Mouse (Mus musculus): ENCODE measurements around the gene Ppard.

Ppard gene

DNA sequence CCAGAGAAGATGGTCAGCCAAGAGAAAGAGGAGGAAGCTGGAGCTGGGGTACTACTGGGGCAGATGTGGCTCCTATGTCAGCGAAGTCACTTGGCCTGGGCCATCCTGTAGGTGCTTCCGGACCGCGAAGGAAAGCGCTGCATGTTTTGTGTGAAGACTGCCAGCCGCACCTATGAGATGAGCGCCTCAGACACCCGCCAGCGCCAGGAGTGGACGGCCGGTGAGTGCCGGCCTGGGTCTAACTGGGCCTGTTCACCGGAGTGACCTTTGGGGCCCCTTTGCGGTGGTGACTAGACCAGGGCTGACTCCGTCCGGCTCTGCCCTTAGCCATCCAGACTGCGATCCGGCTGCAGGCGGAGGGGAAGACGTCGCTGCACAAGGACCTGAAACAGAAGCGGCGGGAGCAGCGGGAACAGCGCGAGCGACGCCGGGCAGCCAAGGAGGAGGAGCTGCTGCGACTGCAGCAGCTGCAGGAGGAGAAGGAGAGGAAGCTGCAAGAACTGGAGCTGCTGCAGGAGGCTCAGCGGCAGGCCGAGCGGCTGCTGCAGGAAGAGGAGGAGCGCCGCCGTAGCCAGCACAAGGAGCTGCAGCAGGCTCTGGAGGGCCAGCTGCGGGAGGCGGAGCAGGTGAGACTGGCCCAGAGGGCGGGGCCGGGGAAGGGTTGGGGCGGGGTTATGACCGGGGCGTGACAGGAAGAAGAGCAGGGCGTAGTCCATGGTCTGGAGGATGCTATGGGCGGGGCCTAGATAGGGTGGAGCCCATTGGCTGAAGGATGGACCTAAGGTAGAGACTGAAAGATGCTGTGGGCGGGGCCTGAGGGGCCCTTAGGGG lies 8.7 kb upstream of the Ppard start:
- peak; percentile 74 for DNase-seq (ENCODE audit: low read depth, low spot score)

DNA sequence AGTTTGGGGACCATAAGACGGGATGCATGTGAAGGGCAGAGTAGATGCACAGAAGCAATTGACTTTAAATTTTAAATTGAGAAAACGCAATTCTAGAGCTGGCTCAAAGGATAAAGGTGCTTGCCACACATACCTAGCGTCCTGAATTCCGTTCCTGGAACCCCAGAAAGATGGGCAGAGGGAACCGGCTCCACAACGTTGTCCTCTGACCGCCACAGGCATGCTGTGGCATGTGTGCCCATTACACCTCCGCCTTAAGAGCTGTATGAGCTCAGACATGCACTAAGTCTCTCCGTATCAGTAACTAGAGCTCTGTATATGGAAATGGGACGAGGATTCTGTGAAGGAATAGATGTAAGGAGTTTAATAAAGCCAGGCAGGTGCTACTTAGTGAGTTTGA lies 7.9 kb upstream of the Ppard start:
- DNase-seq (ENCODE audit: low read depth, low spot score) = no peak

DNA sequence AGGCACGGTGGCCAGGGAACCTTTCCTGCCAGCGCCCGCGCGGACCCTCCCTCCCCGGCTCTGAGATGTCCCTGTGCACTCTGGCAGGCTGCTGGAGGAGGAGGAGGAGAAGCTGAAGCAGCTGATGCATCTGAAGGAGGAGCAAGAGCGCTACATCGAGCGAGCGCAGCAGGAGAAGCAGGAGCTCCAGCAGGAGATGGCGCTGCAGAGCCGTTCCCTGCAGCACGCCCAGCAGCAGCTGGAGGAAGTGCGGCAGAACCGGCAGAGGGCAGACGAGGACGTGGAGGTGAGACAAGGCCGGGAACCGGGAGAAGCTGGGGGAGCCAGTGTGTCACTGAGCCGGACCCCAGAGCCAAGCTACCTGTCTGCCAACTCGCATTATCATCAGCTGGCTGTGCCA lies 6.5 kb upstream of the Ppard start:
- peak; percentile 86 for DNase-seq (ENCODE audit: low read depth, low spot score)

DNA sequence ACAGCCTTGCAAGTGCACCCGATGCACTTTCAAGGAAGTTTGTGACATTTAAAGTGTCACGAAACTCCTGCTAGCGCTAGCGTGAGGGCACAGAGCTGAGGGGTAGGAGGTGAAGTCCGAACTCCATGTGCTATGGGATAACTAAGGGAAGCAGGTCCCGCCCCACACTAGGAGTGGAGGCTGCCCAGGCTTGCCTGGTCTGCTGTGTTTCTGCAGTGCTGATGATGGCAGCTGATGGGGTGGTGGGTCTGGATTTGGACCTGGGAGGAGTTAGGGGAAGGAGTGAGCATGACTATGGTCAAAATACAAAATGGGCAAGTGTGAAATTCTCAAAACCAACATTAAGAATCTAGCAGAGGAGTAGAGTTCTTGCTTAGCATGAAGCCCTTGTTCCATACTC lies 2.0 kb upstream of the Ppard start:
- no peak for DNase-seq (ENCODE audit: low read depth, low spot score)

DNA sequence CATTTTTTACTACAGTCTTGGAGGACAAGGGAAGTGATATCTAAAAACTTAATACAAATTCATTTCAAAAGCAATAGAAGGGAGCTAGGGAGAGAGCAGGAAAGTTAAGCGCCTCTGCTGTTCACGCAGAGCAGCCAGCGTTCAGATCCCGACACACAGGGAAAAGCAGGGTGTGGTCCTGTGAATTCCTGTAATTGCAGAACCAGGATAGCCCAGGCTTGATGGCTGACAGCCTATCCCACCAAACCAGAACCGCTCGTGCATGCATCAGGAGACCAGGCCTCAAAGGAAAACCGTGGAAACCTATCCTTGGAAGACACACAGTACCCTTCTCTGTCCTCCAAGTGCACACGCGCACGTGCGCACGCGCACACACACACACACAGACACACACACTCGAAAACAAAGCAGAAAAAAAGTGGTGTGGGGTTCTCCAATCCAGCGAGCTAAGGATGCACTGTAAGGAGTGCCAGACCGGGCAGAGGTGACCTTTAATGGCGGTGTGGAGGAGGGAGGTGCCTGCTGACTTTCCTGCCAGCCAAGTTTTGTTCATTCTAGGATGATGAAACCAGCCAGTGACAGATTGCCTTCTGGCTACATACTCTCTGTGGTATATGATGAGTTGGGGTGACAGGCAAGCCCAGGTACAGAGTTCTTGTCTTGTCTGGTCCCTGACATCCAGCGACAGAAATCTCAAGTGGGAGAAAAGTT lies 1.3 kb upstream of the Ppard start:
- DNase-seq (ENCODE audit: low read depth, low spot score) = no peak

DNA sequence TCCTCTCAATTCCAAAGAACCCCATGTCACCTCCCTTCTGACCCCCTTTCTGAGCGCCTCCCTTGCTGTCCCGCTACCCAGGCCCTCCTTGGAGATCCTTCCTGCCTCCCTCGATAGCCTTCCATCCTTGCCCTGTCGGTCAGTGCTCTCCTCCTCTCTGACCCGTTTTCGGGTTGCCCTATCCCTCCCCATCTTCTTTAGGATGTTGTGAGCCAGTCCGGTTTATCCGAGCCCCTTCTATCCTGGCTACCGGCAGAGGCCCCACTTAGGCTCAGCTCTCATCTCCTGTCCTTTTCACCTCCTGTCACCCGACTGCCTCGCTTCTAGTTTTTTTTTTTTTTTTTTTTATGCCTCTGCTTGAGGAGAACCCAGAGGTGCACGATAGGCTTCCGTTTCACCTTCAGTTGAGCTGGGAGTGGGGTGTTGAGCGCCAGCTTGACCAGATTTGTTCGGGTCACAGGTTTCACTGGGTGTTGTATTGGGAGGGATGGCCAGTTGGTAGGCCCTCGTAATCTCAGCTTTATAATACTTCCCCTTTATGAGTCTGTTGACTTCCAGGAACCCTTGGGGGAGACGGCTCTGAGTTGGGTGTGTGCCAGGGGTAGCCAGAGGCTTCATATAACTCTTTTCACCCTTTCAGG lies 711 bp downstream of the Ppard start:
- no peak for DNase-seq (ENCODE audit: low read depth, low spot score)

DNA sequence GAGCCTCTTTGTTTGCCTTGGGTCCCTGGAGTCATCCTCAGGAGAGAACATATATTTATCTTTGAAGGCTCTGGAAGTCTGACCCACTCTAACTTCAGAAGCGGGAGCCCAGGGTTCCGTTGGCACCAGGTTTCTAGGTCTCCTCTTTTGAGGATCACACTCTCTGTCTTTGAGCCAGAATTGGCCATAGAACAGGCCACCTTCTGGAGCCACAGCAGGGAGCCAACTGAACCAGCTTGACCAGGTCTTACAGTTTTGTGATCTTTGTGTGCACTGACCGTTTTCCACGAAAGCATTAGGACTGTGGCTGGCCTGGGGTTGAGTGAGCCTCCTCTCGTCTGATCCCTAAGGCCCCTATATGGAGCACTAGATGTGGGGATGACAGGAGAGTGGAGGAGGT lies 2.1 kb downstream of the Ppard start:
- DNase-seq (ENCODE audit: low read depth, low spot score) = no peak

DNA sequence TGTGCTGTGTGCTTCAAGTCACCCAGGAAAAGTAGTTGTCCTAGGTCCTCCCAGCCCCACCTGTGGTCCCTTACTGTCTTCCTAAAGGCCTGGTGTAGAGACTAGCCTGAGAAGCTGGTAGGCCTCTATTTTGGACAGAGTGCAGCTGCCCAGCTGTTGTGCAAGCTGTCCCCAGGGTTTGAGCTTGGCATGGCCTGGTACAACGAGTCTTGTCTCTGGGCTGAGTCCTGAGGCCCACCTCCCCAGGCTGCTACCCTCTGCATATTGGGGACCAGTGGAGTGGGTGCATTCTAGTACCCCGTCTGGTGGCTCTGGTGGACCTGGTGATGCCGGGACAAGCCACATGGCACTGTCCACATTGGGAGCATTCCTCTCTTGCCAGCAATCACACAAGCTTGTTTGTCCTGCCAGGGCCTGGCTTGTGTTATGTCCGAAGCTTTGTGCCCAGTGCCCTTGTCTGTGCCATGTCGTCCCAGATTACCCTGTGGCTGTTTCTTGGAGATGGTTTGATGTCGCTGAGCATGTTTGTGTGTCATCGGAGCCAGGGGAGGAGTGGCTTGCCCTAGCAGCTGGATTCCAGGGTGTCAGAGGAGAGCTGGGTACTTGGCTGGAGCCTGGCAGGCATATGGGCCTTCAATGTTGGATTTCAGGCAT lies 3.6 kb downstream of the Ppard start:
- DNase-seq (ENCODE audit: low read depth, low spot score) = no peak

DNA sequence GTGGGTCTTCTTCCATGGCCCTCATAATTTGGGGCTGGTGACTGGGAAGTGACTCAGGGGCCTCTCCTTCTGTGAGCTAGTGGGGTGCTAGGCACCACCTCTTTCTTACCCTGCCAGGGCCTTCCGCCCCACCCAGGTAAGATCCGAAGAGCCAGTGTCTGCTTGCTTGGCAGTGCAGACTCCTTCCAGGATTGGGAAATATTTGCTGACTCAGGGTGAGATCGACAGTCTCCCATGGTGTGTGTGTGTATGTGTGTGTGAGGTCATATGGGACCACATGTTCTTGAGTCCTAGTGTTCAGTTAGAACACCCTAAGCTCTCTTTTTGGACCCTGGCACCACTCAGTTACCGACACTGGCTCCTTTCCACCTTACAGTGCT lies 4.1 kb downstream of the Ppard start:
- DNase-seq (ENCODE audit: low read depth, low spot score) = no peak

DNA sequence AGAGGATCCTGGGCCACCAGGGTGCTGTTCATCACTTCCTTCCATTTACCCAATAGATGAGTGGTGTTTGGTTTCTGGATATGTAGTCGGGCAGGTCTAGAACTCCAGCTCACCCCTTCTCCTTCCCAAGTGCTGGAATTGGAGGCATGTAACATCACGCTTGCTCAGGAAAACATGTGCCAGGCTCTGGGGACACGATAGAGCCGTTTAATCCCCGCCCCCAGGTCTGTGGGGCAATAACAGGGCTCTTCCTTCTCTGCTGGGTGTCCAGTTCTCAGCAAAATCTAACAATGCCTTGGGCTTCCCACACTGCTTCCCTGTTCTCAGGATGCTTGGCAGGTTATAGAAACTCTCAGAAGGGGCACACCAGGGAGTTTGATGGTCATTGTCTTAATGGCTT lies 4.9 kb downstream of the Ppard start:
- no peak for DNase-seq (ENCODE audit: low read depth, low spot score)

DNA sequence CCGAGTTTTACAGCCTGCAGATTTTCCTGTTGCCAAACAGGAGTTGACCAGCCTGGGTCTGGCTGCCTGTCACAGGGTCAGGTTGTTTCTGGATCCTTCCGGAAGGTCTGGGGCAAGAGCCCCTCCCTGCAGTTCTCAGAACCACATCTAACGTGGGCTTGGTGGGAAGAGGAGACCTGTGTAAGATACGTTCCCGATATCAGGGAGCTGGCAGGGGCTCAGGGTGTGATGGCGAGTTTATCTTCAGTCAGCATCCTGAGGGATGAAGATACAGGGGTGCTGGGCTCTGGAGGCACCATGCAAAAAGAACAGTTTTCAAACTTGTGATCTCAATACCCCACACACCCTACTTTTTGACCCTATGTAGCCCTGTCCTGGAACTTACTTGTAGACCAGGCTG lies 5.4 kb downstream of the Ppard start:
- DNase-seq (ENCODE audit: low read depth, low spot score) = no peak

DNA sequence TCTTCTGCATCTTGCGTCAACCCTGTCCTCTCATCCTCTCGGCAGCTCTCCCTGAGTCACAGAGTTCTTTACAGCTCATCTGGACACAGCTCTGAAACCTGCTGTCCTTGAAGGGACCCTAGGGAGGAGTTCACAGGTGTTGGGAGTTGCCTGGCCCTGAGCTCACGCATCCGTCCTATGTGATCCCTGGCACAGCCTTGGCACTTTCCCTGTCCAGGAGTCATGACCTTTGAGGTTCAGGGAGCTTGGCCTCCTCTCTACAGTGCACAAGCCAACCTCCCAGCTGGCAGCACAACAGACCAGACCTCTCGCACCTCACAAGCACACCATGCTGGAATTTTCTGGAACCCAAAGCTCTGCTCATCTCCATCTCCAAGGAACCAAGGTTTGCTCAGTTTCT lies 8.3 kb downstream of the Ppard start:
- no peak for DNase-seq (ENCODE audit: low read depth, low spot score)

DNA sequence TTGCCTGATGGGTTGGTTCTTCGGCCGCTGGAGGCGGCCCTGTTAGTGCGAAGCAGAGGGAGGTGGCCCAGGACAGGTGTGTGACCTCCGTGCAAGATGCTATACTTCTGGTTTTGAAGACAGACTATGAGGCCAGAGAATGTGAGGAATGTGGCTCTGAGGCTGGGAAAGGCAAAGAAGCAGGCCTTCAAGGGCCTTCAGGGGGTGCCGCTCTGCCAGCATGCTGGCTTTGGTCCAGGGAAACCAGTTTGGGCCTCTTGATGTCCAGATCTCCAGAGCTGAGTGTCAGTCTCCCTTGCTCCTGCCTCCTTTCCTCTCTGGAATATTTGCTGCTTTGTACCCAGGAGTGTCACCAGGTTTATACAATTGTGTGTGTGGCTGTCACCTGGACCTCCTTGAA lies 9.8 kb downstream of the Ppard start:
- no peak for DNase-seq (ENCODE audit: low read depth, low spot score)

DNA sequence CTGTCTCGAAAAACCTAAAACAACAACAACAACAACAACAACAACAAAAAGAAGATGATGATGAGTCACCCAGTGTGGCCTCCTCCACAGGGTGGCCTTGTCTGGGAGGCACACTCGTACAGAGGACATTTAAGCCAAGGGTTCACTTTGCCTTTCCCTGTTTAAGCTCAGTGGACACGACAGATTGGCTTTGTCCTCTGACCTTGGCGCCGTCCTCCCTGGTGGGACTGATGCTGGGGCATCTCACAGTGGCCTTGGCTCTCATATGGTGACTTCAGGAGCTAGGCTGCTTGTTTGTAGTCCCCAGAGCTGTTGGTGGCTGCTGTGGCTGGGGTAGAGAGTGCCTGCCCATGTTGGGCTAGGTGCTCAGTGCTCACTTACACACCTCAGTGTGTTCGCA lies 11.7 kb downstream of the Ppard start:
- DNase-seq (ENCODE audit: low read depth, low spot score) = no peak

DNA sequence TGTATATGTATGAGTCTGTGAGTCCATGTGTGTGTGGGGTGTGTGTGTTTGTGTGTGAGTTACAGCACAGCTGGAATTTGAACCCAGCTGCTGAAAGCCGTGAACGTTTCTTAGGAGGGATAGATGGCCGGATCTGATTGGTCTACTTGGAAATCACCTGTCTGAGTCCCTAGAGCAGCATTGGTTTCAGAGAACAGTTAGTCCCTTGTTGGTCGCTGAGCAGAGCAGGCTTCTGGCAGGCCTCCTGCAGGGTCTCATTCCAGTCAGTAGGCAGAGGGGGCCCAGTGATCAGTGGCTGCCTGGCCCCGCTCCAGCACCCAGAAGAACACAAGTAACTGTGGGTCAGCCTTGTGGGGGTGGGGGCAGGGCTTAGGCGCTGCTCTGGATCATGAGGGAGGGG lies 12.2 kb downstream of the Ppard start:
- no peak for DNase-seq (ENCODE audit: low read depth, low spot score)

DNA sequence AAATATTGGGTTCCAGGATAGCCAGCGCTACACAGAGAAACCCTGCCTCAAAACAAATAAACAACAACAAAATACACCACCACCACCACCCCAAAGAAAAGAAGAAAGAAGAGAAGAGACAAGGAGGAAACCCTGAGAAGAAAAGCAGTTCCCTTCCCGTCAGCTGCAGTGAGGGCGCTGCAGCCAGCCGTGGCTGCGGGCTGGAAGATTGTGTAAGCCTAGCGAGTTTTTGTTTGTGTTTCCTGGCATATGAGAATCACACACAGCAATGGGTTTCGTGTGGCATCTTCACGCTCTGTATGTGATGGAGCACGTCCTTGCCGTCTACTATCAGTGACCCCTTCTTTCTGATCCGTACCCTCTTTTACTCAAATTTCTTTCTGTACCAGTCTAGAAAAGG lies 14.1 kb downstream of the Ppard start:
- DNase-seq (ENCODE audit: low read depth, low spot score) = no peak

DNA sequence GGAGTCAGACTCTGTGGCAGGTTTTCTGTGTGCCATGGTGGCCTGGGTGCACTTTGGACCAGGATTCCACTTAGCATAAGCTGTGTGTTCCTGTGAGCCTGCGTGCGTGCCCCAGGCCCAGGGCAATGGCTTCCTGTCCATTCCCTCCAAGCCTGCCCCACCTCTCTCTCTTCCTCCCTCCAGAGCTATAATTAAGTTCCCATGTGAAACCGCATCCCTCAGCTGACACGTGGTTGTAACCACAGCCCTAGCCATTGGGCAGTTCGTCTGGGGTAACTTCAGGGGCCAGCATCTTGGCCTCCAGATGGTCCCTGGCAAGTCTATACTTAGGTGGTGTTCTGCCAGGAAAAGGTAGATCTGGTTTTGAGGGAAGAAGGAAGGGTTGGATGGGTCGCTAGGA lies 15.1 kb downstream of the Ppard start:
- no peak for DNase-seq (ENCODE audit: low read depth, low spot score)

DNA sequence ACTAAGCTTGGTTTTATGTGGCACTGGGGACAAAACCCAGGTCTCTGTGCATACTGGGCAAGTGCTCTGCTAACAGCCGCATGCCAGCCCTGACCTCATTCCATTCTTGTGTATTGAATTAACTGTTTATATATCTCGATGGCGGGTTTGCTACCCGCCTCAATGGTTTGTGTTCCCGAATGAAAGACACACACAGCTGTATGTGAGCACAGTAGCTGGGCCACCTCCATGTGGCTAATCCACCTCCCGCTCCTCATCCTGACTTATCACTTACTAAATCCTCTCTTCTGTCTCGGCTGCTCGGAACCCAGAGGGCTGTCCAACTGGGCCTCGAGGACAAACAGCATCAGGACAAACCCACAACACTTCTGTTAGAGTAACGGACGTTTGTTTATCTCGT lies 16.6 kb downstream of the Ppard start:
- no peak for DNase-seq (ENCODE audit: low read depth, low spot score)

DNA sequence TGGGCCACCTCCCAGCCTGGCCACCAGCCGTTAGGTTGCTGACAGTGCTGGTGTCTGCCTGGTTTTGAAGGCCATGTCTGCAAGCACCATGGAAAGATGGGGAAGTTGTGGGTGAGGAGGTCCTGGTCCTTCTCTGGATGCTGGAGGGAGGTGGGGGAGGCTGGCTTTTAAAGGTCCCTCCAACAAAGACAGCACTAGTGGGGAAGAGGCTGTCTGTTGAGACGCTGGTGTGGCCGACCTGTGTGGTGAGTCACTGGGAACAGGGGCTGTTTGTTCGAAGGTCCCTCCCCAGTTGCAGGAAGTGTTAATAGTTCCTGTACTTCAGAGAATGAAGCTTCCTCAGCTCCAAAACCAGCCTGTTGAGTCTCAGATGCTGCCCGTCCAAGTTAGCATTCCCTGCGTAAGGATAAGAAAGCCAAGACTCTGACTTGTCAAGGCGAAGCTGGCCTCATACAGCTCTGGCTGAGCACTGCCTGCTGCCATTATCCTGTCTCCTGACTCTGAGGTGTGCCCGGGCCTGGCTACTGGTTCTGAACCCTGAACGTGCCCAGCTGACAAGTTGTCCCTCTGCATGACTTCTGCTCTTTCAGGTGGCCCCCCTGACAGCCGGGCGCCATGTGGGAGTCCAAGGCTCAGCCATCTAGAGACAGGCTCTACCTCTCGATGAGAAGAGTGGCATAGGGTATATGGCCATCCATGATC lies 19.2 kb downstream of the Ppard start:
- no peak for DNase-seq (ENCODE audit: low read depth, low spot score)

DNA sequence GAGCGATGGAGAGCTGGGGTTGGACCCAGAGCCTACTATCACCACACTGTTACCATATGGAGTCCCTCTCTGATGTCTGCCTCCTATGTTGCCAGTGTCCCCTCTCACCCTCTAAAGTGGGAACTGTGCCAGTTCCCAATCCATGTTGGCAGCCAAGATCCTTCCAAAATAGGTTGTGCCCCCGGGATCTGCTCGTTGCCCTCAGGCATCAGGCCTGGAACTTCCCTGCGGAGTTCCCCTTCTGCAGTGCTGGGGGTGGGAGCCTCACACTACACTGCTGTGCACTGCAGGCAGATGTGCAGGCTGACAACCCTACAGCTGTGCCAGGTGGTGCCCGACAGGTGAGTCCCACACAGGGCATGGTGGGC lies 19.8 kb downstream of the Ppard start:
- DNase-seq (ENCODE audit: low read depth, low spot score) = no peak

DNA sequence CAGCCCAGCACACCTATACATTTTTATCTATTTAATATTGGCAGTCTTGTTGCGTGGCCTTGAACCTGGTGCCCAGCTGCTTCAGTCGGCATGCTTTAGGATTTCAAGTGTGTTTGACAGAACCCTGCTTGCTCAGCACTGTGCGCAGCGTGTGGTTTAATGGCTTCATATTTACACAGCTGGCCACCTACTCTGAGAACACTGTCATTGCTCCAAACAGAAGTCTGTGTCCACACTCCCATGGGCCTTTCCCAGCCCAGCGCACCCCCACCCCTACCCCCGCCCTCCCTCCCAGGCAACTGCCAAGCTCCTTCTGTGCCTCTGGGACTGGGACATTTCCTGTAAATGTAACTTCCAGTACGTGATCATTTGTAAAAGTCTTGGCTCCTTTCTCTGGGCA lies 20.7 kb downstream of the Ppard start:
- no peak for DNase-seq (ENCODE audit: low read depth, low spot score)

DNA sequence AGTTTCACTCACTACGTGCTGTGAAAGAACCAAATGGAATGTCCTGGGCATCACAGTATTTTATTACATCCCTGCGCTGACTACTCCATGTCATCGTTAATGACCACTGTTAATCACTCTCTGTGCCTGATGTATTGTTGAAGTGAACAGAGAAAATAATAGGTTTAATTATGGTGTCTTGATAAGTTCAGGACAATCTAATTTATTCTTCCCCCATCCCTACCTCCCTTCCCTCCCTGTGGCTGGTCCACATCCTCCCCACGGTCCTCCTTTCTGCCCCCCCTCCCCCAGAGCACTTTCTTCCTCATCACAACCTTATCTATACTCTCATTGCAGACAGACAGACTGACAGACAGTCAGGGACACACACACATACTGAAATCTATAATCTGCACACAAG lies 22.3 kb downstream of the Ppard start:
- DNase-seq (ENCODE audit: low read depth, low spot score) = no peak

Data from embryo, embryonic 11.5 days (tissue).